Mouse (Mus musculus): ENCODE measurements around the gene Mtss1l. TPM values are rescaled to one million over a fixed set of nuclear protein-coding genes. Genes with fewer than 3 reads are reported as not detected.
A peak's percentile ranks its signal among the peaks of the same experiment; 100 is the strongest.

The Mtss1l gene
- polyA plus RNA-seq, 1 experiment from 2014 or later: 6.0 TPM

- Histone ChIP-seq H3K4me1 (peaks cover 73% of the 10 kb centered on the region), H3K4me2 (no peak overlapping the region), H3K9me3 (no peaks in the 10 kb centered on the region), H3K9ac (no peak overlapping the region; the same call in 1 of the 2 replicates), H3K27me3 (replicated peaks) (no peaks in the 10 kb centered on the region), H3K27ac (replicated peaks) (peak overlapping the region; percentile 63), H3K4me3 (no peak overlapping the region), H3K36me3 (peaks cover 9% of the 10 kb centered on the region)
- no peak for ATAC-seq (ENCODE audit: extremely low read depth, insufficient number of reproducible peaks, low FRiP score, low TSS enrichment)
- 83% methylated on average over 3 of the region's 3 CpGs for WGBS
Observed at GRCm38 (mm10) chr8:110706288-110706870, 14.9 kb upstream of the Mtss1l start.

GRCm38 (mm10) chr8:110708429-110708828 is 12.8 kb upstream of the Mtss1l start:
- no peak overlapping the region for H3K27ac ChIP-seq (replicated peaks)
- peaks cover 12% of the 10 kb centered on the region for H3K36me3 ChIP-seq
- peaks cover 73% of the 10 kb centered on the region for H3K4me1 ChIP-seq
- no peak overlapping the region for H3K4me2 ChIP-seq
- no peaks in the 10 kb centered on the region for H3K27me3 ChIP-seq (replicated peaks)
- 86% methylated on average over 11 of the region's 11 CpGs for WGBS
- H3K9ac ChIP-seq: no peak overlapping the region
- H3K9me3 ChIP-seq: no peaks in the 10 kb centered on the region
- no peak overlapping the region for H3K4me3 ChIP-seq
- ATAC-seq (ENCODE audit: extremely low read depth, insufficient number of reproducible peaks, low FRiP score, low TSS enrichment): no peak

DNA sequence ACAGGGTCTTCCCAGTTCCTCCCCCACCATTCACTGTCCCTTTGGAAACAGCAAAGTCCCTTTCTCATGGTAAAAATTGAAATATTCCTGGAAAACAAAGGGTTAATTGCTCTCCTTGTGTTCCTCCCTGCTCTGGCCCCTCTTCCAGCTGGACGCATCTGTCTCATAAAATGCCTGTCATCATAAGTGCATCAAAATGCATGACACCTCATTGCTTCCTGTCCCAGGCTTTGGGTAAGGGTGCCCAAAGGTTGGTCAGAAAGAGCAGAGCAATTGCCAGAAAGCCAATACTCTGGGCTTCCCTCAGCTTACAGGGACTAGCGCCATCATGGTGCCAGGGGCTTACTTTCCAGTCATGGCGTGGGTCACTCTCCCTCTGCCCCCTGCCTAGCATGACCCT is 10.7 kb upstream of the Mtss1l start:
- Histone ChIP-seq H3K9ac (peak overlapping the region; percentile 26), H3K4me2 (no peak overlapping the region), H3K27me3 (replicated peaks) (no peaks in the 10 kb centered on the region), H3K36me3 (peaks cover 12% of the 10 kb centered on the region), H3K9me3 (no peaks in the 10 kb centered on the region), H3K4me1 (peaks cover 73% of the 10 kb centered on the region), H3K4me3 (no peak overlapping the region), H3K27ac (replicated peaks) (peak overlapping the region; percentile 92)
- ATAC-seq (ENCODE audit: extremely low read depth, insufficient number of reproducible peaks, low FRiP score, low TSS enrichment): no peak
- WGBS: 49% methylated on average over 3 of the region's 3 CpGs

DNA sequence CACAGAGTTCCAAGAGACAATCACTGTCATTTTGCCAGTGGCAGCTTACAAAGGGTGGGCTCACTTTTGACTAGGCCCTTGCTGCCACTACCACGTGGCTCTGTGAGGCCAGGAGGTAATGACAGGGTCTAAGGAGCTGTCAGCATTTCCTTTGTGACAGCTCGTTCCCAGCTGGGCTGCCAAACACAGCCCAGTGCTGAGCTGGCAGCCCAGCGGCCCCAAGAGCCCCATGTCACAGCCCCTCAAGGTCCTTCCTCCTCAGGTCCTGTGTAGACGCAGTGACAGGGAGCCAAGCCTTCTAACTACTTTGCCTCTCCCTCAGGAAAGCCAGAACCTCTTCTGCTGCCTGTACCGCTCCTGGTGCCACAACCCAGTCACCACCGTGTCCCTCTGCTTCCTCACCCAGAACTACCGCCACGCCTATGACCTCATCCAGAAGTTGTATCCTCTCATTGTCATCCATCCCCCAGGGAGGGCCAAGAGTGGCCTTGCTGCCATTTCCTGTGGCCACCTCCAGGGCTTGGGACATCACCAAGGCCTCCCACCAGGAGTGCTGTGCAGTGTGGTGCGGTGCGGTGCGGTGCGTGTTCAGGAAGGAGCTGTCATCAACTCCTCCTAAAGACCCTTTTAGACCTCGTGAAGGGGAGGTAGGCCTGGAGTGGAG is 9.9 kb upstream of the Mtss1l start:
- H3K9ac ChIP-seq: peak overlapping the region; percentile 26
- peak overlapping the region; percentile 92 for H3K27ac ChIP-seq (replicated peaks)
- 35% methylated on average over 13 of the region's 13 CpGs for WGBS
- H3K4me2 ChIP-seq: peak overlapping the region; percentile 10; the same call in 1 of the 2 replicates
- H3K4me1 ChIP-seq: peaks cover 73% of the 10 kb centered on the region
- no peaks in the 10 kb centered on the region for H3K27me3 ChIP-seq (replicated peaks)
- peak; percentile 45; the same call in 1 of the 2 replicates for ATAC-seq (ENCODE audit: extremely low read depth, insufficient number of reproducible peaks, low FRiP score, low TSS enrichment)
- no peaks in the 10 kb centered on the region for H3K9me3 ChIP-seq
- peaks cover 12% of the 10 kb centered on the region for H3K36me3 ChIP-seq
- H3K4me3 ChIP-seq: no peak overlapping the region

- Histone ChIP-seq H3K4me2 (no peak overlapping the region), H3K27ac (replicated peaks) (peak overlapping the region; percentile 48), H3K9ac (0 out of 2 replicates have a peak overlapping the region, but pooled peaks have one; percentile 15), H3K36me3 (peaks cover 7% of the 10 kb centered on the region; the same call in 1 of the 2 replicates), H3K27me3 (replicated peaks) (no peaks in the 10 kb centered on the region), H3K4me1 (peaks cover 88% of the 10 kb centered on the region), H3K9me3 (no peaks in the 10 kb centered on the region), H3K4me3 (no peak overlapping the region)
- WGBS: 46% methylated on average over 7 of the region's 7 CpGs
- no peak for ATAC-seq (ENCODE audit: extremely low read depth, insufficient number of reproducible peaks, low FRiP score, low TSS enrichment)
Observed at GRCm38 (mm10) chr8:110713073-110713472, 8.2 kb upstream of the Mtss1l start.

DNA sequence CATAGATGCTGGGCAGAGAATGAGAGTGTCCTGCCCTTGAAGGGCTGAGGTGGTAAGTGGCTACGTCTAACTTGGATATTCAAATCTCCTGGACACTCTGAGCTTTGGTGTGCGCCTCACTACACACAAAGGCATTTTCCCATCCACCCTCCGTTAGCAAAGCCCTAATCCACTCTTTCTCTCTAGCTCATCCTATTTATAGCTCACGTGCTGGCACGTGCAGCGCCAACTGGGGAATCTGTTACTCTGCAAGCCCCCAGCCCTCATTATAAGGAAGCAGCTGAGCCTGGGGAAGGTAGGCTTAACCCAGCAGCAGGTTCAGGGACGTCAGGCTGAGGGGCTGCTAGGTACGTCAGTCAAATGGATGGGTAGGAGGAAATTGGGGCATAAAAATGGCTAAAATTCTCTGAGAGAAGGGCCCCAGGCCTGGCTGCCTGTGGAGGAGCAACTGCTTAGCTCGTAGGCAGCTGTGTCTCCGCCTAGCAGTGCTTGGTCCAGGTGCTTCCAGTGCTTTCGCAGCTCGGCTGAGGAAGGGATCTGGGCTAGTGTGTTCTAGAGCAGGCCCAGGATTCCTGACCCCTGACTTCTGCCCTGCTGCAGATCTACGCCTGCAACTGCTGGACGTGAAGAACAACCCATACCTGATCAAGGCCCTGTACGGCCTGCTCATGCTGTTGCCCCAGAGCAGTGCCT is 6.3 kb upstream of the Mtss1l start:
- peak overlapping the region; percentile 93 for H3K27ac ChIP-seq (replicated peaks)
- H3K4me1 ChIP-seq: peaks cover 98% of the 10 kb centered on the region
- ATAC-seq (ENCODE audit: extremely low read depth, insufficient number of reproducible peaks, low FRiP score, low TSS enrichment): no peak
- H3K36me3 ChIP-seq: peaks cover 4% of the 10 kb centered on the region; the same call in 1 of the 2 replicates
- H3K4me3 ChIP-seq: no peak overlapping the region
- H3K9ac ChIP-seq: peak overlapping the region; percentile 58
- peak overlapping the region; percentile 3 for H3K4me2 ChIP-seq
- H3K9me3 ChIP-seq: no peaks in the 10 kb centered on the region
- H3K27me3 ChIP-seq (replicated peaks): no peaks in the 10 kb centered on the region
- WGBS: 53% methylated on average over 15 of the region's 15 CpGs

- Histone ChIP-seq H3K4me2 (peak overlapping the region; percentile 3; the same call in 1 of the 2 replicates), H3K36me3 (0 out of 2 replicates have a peak, but pooled peaks cover 4% of the 10 kb centered on the region), H3K27ac (replicated peaks) (peak overlapping the region; percentile 93), H3K9me3 (no peaks in the 10 kb centered on the region), H3K27me3 (replicated peaks) (no peaks in the 10 kb centered on the region), H3K4me1 (peaks cover 96% of the 10 kb centered on the region), H3K4me3 (no peak overlapping the region), H3K9ac (peak overlapping the region; percentile 70)
- 48% methylated on average over 4 of the region's 4 CpGs for WGBS
- peak; percentile 35; the same call in 1 of the 2 replicates for ATAC-seq (ENCODE audit: extremely low read depth, insufficient number of reproducible peaks, low FRiP score, low TSS enrichment)
Observed at GRCm38 (mm10) chr8:110716075-110716474, 5.2 kb upstream of the Mtss1l start.

DNA sequence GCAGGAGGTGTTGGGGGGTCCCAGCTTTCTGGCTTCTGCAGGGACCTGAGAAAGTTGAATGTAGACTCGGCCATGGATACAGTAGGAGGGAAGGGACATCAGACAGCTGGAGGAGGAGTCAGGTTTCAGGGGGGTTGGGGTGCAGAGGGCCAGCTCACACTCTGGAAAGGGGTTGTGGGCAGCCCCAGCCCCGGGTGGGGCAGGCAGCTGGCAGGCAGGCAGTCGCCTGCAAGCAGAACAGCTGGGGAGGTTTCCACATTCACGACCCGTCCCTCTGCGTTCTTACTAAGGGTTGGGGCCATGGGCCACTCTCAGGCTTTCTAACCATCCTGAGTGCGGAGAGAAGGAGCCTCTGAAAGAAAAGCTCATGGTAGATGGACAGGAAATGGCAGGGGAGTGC is 4.1 kb upstream of the Mtss1l start:
- ATAC-seq (ENCODE audit: extremely low read depth, insufficient number of reproducible peaks, low FRiP score, low TSS enrichment): no peak

GRCm38 (mm10) chr8:110718209-110718968 is 2.9 kb upstream of the Mtss1l start:
- WGBS: 87% methylated on average over 8 of the region's 8 CpGs
- Histone ChIP-seq H3K9me3 (no peaks in the 10 kb centered on the region), H3K27me3 (replicated peaks) (no peaks in the 10 kb centered on the region), H3K9ac (peak overlapping the region; percentile 42; the same call in 1 of the 2 replicates), H3K4me1 (peaks cover 86% of the 10 kb centered on the region), H3K4me3 (no peak overlapping the region), H3K27ac (replicated peaks) (peak overlapping the region; percentile 64), H3K4me2 (no peak overlapping the region), H3K36me3 (no peaks in the 10 kb centered on the region)
- ATAC-seq (ENCODE audit: extremely low read depth, insufficient number of reproducible peaks, low FRiP score, low TSS enrichment): no peak

More for the DNA sequence above, 4.1 kb upstream of the Mtss1l start:
- peaks cover 86% of the 10 kb centered on the region for H3K4me1 ChIP-seq
- H3K4me2 ChIP-seq: no peak overlapping the region
- H3K27me3 ChIP-seq (replicated peaks): no peaks in the 10 kb centered on the region
- H3K9ac ChIP-seq: peak overlapping the region; percentile 70
- H3K36me3 ChIP-seq: 0 out of 2 replicates have a peak, but pooled peaks cover 4% of the 10 kb centered on the region
- WGBS: 65% methylated on average over 7 of the region's 7 CpGs
- no peaks in the 10 kb centered on the region for H3K9me3 ChIP-seq
- H3K27ac ChIP-seq (replicated peaks): peak overlapping the region; percentile 93
- no peak overlapping the region for H3K4me3 ChIP-seq

DNA sequence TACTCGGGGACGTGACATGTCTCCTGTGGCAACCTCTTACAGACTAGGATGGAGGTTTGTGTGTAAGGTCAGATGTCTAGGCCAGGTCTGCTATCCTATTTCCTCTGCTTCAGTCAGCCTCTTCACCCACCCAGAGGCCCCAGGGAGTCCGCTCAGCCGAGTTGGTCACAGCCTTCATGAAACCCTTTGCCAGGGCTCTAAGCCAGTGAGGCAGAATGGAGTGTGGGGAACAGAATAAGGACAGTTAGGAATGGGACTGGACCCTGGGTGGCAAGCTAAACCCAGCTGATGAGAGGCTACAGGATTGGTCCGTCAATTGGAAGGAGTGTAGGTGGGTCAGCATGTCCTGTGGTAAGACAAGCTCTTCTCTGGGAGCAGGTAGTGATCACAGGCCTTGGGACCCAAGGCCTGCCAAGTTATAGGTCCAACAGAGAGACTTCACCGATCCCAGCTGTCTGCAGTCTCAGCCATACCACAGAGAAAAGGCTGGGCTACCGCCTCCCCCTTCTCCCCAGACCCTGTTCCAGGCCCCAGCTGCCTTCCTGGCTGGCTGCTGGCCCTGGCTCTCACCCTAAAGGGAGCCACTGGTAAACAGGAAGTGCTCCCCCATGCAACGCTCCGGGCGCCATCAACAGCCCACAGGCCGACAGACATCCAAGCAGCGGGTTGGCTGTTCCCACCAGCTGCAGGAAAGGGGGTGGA is 2.2 kb upstream of the Mtss1l start:
- WGBS: 48% methylated on average over 12 of the region's 12 CpGs
- H3K4me2 ChIP-seq: no peak overlapping the region
- no peak for ATAC-seq (ENCODE audit: extremely low read depth, insufficient number of reproducible peaks, low FRiP score, low TSS enrichment)
- no peak overlapping the region for H3K4me3 ChIP-seq
- peak overlapping the region; percentile 42 for H3K9ac ChIP-seq
- H3K27me3 ChIP-seq (replicated peaks): no peaks in the 10 kb centered on the region
- peak overlapping the region; percentile 64 for H3K27ac ChIP-seq (replicated peaks)
- no peaks in the 10 kb centered on the region for H3K9me3 ChIP-seq
- H3K4me1 ChIP-seq: peaks cover 86% of the 10 kb centered on the region
- H3K36me3 ChIP-seq: peaks cover 6% of the 10 kb centered on the region

Measured in heart, embryonic 13.5 days (tissue).